Mouse (Mus musculus): ENCODE measurements around the gene B4galnt3.
"Not testable (repeated sequence)": the region's sequence is repeated elsewhere in the genome, so short reads cannot be mapped to it uniquely, and the experiment has no call there.

Gene B4galnt3

DNA sequence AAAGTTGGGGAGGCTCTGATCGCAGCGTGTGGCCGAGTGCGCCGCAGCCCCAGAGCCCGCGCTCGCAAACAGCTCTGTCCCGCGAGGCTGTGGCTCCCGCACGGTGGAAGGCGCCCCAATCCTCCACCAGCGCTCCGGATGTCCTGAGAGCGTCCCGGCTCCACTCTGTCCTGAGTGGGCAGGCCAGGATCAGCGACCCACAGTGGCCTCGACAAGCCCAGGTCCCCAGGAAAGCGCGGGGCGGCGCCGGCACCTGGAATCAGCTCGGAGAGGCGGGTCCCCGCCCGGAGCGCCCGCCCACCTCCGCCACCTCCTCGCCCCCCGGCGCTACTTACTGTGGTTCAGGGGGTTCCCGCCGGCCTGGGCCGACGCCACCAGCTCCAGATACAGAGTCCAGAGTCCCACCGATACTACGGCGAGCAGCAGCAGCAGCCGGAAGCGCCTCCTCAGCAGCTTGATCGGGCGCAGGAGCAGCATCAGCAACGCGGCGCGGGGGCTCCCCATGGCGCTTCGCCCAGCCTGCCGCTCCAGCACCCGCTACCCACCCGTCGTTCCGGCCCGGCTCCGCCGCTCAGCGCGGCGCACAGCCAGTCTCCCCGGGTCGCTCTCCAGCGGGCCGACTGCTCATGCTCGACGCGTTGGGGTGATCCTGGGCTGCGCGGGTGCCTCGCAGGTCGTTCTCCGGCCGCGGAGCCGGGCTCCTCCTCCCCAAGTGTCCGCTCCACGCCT is at the start of gene B4galnt3, which contains the start of gene D330020A13Rik:
Gene B4galnt3 (minus strand): TSS at position 504 of the 729 bp plus-strand sequence.
Gene D330020A13Rik (plus strand): TSS at position 309 of the 729 bp plus-strand sequence.
- no peak for DNase-seq (ENCODE audit: low spot score)

GRCm38 (mm10) chr6:120343992-120344391 is 49.6 kb upstream of the B4galnt3 start:
- no peak for DNase-seq (ENCODE audit: low spot score)

- no peak for DNase-seq (ENCODE audit: low spot score)
Measured at GRCm38 (mm10) chr6:120332351-120332750, 38.0 kb upstream of the B4galnt3 start.

GRCm38 (mm10) chr6:120324295-120324927 is 30.1 kb upstream of the B4galnt3 start:
- no peak for DNase-seq (ENCODE audit: low spot score)

DNA sequence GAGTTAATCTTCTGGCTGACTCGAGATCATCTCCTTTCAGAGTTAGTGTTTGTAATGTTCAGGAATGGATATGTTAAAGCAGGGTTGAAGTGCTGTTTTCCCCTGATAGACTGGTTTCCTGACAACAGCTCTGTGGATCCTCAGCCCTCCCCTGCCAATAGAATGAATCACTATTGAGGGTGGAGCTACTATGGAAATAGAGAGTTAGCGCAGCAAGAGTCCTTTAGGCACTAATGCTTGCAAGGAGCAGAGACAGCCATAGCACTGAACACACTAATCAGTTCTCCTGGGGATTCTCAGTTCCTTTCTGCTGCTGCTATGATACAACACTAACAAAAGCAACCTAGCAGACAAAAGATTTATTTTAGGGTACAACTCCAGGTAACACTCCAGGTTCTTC is 26.0 kb upstream of the B4galnt3 start:
- no peak for DNase-seq (ENCODE audit: low spot score)

DNA sequence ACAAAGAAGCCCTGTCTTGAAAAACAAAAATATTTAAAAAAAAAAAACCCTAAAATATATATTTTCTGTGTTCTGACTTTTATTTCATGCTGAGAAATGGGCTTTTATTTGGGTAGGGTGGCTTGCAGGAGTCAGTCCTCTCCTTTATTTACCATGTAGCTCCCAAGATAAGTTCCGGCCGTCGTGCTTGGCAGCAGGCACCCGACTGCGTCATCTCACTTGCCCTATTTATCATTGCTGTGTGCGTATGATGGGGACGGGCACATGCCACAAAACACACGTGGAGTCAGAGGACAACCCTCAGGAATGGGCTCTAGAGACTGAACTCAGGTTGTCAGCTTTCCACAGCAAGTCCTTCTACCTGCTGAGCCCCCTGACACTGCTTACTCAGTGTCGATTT is 24.8 kb upstream of the B4galnt3 start:
- DNase-seq (ENCODE audit: low spot score): no peak

DNA sequence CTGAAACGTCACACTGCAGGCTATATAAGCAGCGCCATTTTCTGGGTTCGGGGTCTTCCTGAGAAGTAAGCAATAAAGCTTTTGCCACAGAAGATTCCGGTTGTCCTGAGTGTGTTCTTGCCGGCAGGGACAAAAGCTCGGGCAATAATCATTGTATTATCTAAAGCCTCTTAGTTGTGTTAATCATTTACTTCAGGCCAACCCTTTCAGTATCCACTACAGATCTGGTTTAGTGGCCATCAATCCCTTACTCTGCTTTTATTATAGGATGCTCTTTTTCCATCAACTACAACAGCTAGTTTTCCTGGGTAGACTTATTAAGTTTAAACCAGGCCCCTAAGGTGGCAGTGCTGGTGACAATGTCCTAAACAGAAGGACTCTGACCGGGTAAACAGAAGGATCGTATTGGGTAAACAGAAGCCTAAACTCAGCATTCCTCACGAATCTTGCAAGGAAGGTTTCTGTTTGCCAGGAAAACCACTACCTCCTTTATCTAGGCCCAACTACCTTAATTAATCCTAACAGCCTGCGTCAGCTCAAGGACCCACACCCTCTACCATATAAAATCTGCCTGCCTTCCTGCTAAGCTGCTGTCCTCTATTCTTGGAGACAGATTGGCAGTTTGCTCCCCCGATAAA is 24.1 kb upstream of the B4galnt3 start:
- DNase-seq (ENCODE audit: low spot score): no peak

DNA sequence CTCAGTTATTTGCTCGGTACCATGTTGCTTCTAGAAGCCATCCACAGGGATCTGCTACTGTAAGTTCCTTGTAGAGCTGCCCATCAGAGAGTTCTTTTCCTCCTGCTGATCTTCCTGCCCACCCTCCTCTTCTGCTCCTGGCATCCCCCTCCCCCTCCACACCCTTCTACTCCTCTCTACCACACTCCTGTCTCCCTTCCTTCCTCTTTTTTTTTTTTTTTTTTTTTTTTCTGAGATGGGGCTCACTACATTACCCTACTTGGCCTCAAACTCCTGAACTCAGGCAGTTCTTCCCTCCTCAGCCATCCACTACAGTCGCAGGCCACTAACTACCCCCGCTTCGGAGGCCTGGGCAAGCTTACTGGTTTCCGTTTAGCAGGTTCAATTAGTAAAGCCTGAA is 18.1 kb upstream of the B4galnt3 start:
- DNase-seq (ENCODE audit: low spot score): no peak

DNA sequence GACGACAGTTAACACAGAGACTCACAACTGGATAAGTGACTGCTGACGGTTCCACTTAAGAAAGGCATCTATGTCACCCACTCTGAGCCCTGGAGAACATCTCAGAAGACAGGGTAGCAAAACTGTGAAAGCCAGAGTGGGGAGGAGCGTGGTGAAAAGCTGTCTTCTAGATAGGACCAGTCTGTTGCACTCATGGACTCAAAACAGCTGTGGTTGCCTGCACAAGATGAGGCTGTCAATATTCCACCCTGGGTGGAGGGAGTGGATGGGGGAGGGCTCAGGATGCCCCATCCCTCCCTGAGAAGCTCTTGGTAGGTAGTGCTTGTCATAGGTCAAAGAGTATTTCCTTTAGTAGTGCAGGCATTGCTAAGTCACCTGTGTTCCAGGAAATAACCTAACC is 15.4 kb upstream of the B4galnt3 start:
- no peak for DNase-seq (ENCODE audit: low spot score)

DNA sequence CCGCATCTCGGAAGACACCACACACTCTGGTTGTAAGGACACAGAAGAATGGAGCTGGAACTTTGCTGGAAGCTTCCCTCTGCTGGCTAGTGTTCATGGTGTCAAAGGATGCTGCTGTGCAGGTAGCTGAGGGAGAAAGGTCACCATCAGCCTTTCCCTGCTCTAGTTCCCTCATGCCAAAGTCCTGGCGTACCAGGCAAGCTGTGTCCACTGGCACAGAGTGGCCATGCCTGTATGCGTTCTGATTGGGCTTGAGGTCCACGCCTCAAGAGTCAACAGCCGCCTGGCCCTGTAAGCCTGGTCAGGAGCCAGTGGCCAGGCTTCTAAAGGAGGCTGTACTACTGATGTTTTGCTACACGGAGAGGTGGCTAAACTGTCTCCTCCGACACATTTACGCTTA is 15.0 kb upstream of the B4galnt3 start:
- DNase-seq (ENCODE audit: low spot score): no peak

GRCm38 (mm10) chr6:120306859-120307594 is 12.7 kb upstream of the B4galnt3 start:
- DNase-seq (ENCODE audit: low spot score): no peak

DNA sequence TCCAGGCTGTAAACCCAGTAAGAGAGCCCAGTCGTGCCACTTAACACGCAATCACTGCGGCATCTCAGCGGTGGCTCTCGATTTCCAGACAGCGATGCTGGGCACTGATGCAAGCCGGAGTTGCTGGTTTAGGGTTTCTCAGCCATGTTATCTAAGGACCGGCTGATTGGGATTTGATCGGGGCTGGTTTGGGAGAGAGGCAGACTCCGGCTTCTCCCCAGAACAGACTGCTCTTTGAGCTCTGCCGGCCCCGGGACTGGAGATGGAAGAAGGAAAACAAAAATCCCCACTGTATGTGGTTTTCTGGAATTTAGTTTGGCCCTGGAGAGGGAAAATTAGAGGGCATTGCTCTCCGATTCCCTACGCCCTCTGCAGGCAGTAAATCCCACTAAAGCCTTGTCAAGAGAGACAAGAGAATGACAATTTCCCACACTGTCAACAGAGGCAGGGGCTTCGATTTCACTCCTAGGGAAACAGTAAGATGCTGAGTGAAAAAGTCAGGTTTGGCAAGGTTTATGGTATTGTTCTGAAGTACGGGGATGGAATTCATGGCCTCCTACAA is 8.5 kb upstream of the B4galnt3 start:
- no peak for DNase-seq (ENCODE audit: low spot score)

GRCm38 (mm10) chr6:120301137-120301536 is 6.8 kb upstream of the B4galnt3 start:
- no peak for DNase-seq (ENCODE audit: low spot score)

GRCm38 (mm10) chr6:120296589-120296988 is 2.2 kb upstream of the B4galnt3 start:
- DNase-seq (ENCODE audit: low spot score): not testable (repeated sequence)

GRCm38 (mm10) chr6:120294785-120295133 is 400 bp upstream of the B4galnt3 start:
- no peak for DNase-seq (ENCODE audit: low spot score)

DNA sequence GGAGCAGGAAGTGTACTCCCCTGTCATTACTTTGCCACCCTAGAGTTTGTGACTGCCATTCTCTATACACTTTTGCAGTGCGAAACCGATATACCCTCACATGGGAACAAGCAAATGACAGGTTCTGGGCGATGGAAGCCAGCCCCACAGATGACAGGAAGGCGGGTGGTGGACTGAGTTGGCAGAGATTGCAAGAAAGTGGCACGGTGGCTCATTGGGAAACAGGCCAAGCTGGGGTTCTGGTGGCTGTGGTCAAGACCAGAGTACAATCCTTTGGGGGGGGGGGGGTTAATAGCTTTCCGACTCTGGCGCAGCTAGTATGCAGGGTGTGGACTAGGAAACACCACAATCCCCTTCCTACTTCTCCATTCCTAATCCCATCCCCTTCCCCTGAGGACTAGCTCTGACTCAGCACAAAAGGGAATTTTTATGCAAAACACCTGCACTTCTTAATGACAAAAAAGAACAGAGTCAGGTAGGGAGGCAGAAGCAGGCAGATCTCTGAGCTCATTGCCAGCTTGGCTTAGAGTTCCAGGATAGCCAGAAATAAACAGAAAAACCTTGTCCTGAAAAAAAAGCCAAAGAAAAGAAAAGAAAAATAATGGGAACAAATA is 2.9 kb downstream of the B4galnt3 start:
- DNase-seq (ENCODE audit: low spot score): no peak

DNA sequence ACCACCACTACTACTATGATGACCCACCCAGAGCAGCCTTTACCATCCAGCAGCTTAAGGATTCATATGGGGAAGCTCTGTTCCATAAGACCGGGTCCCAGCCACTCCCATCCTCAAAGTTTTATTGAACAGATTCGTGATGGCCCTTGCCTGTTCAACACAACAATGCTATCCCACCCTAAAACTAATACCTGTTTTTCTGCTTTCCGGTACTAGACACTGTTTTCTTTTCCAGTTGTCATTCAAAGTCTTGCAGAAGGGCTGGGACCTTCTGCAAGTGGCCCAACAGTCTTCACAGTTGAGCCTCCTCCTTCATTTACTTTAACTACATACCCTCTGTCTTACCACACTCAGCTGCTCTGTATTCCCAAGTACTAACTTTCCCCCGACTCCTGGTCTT is 4.9 kb downstream of the B4galnt3 start:
- no peak for DNase-seq (ENCODE audit: low spot score)

DNA sequence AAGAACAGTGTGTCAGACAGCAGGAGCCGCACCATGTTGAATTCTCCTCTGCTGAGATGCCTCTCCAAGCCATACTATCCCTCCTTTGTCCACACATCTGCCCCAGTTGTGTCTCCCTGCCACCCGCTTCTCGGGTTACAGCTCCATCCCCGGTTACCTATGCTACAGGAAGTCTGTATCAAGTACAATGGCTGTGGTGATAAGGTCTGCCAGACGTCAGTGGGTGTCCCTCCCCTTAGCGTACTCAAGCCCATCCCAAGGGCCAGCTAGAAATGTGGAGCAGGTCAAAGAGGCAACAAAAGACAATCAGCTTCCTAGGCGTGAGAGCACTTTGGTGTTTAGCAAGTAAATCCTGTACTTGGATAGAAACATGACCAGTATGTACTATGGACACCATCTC is 5.8 kb downstream of the B4galnt3 start:
- no peak for DNase-seq (ENCODE audit: low spot score)

GRCm38 (mm10) chr6:120287279-120287678 is 7.1 kb downstream of the B4galnt3 start:
- no peak for DNase-seq (ENCODE audit: low spot score)

DNA sequence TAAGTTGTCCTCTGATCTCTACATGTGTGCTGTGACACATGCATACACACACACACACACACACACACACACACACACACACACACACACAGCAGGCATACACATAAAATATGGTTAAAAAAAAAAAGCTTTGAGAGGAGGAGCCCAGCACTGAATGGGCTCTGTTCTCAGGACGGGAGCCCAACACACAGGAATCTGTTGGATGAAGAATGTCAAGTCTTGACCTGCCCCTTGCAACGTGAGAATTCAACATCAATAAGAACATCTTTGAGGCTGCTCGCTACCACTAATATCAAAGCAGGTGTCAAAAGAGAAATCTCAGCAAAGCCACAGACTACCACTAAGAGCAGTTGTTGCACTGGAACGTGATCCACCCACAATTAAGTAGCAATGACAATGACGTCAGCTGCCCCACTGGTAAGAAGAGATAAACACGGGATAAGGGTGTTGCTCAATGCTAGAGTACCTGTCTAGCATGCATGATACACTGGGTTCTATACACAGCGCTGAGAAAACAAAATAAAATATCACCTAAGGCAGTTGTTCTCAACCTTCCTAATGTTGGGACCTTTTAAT is 17.4 kb downstream of the B4galnt3 start:
- DNase-seq (ENCODE audit: low spot score): no peak

GRCm38 (mm10) chr6:120275301-120275700 is 19.1 kb downstream of the B4galnt3 start:
- DNase-seq (ENCODE audit: low spot score): no peak
